Mouse (Mus musculus) cerebellum, postnatal 36 days (tissue): ENCODE results near the gene Polr1e.
"Not testable (repeated sequence)": the region's sequence is repeated elsewhere in the genome, so short reads cannot be mapped to it uniquely, and the experiment has no call there.

Source experiments
- DNase-seq, 2 experiments: peaks; one replicate each; pipeline ENCODE4 v3.0.0; 2021 to 2022; ENCODE audit warnings: mixed read lengths in 2 of 2

The Polr1e gene

GRCm38 (mm10) chr4:45063836-45064235, 45.5 kb downstream of the Polr1e start:
- not testable (repeated sequence) for DNase-seq

GRCm38 (mm10) chr4:45064577-45064976, 46.2 kb downstream of the Polr1e start:
- no peak for DNase-seq

- DNase-seq = no peak
Observed at GRCm38 (mm10) chr4:45066036-45066730, 47.8 kb downstream of the Polr1e start.

- no peak for DNase-seq
Observed at GRCm38 (mm10) chr4:45067742-45068141, 49.4 kb downstream of the Polr1e start.

DNA sequence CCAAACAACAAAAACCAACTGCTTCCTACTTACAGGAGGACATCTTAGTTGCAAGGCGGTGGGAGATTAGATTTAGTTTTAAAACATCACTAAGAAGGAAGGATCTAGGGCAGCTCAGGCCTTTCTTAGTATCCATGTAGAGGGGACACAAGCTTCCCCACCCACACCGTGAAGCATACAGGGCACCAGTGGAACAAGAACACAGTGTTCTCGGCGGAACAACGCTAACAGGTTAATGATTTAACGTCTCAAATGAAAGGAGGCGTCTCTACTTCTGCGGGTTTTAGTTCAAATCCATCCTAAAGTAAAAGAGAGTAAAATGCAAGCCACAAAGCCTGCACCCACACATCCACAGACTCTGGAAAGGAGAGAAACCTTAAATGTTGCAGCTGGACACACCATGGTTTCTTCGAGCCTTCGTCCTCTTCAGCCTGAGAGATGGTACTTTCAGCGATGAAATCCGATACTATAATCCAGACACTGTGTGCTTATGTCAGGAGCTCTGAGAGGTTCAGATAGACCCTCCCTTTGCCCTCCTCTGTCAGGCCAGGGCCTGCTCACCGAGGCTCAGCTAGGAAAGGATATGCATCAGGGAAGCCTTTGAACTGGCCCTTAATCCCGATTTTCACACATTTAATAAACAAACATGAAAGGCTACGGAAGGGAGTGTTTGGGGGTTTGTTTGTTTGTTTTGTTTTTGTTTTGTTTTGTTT, 54.0 kb downstream of the Polr1e start:
- DNase-seq = no peak

GRCm38 (mm10) chr4:45073544-45073943, 55.2 kb downstream of the Polr1e start:
- no peak for DNase-seq

GRCm38 (mm10) chr4:45081041-45081440, 62.7 kb downstream of the Polr1e start:
- peak; percentile 49 to 55 for DNase-seq

DNA sequence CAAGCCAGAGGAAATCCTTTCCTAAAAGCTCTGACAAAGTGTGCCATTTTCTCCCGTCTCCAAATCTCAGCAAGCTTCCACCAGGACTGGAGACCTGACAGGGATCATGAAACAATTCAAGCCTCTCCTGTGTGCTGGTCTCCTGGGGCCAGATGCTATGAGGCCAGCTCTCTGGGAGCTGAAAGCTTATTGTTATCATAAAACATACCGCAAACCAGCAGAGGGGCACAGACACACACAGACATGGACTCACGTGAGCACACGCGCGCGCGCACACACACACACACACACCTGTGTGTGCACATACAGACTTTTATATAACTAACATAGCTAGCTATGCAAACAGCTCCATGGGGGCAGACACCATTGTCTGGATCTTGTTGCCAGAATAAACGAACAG, 64.6 kb downstream of the Polr1e start:
- no peak for DNase-seq

DNA sequence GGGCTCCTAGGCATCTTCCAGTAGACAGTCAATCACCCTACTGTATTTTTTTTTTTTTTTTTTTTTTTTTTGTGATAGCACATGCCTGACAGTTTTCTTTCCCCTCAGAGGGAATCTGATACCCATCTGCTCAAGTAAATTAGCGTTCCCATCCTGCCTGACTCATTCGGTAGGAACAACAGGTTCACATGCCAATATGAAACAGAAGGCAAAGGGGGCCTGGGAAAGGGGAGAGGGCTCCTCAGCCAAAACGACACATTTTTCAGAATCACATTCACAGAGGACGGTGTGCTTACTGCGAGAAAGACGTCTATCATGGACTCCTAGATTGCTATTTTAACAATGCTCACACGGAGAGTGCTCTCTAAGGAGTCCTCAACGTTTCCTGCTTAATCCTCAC, 65.1 kb downstream of the Polr1e start:
- peak in 1 of 2 experiments; percentile 11 for DNase-seq

- DNase-seq = peak; percentile 85 to 93
Observed at GRCm38 (mm10) chr4:45084021-45084894, 65.9 kb downstream of the Polr1e start, which contains the start of gene Fbxo10. Gene Fbxo10, minus strand, starts transcription at chr4:45084604.

DNA sequence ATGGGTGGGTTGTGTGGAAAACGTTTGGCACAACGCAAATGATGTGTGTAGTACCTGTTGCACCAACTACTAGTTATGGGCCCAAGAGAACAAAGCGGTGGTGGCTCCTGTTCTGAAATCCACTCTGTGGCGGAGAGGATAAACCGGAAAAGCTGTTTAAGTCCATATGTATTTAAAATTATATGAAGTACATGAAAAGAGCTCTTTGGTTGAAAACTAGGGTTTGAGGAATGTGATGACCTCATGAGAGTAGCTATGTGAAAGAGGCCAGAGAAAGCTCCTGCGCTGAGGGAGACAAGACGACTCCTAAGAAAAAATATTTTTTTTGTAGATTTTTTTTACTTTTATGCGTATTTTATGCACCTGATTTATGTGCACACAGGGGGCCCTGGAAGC, 66.5 kb downstream of the Polr1e start:
- no peak for DNase-seq
